Mouse (Mus musculus): ENCODE results near the gene Treh. TPM values are rescaled to one million over a fixed set of nuclear protein-coding genes. Genes with fewer than 3 reads are reported as not detected.

The Treh gene
- polyA plus RNA-seq, 1 experiment from 2014 or later: not detected

- Histone ChIP-seq H3K27ac (replicated peaks; ENCODE audit: low read depth, low read length) (no peak overlapping the region), H3K9me3 (ENCODE audit: control insufficient read depth, low read length) (no peaks in the 10 kb centered on the region), H3K4me3 (ENCODE audit: low read depth, low read length) (no peak overlapping the region), H3K4me2 (ENCODE audit: low read depth, severe bottlenecking) (no peak overlapping the region), H3K36me3 (ENCODE audit: control insufficient read depth, insufficient read depth, low read length) (peaks cover 9% of the 10 kb centered on the region; the same call in 1 of the 2 replicates), H3K9ac (ENCODE audit: low read length) (no peak overlapping the region), H3K27me3 (ENCODE audit: control insufficient read depth, insufficient read depth, low read length) (no peaks in the 10 kb centered on the region), H3K4me1 (ENCODE audit: control insufficient read depth, insufficient read depth, low read length) (no peaks in the 10 kb centered on the region)
- 41% methylated on average over 14 of the region's 14 CpGs for WGBS
- ATAC-seq (ENCODE audit: insufficient number of reproducible peaks, low FRiP score, low TSS enrichment, low read depth) (peak; percentile 62; the same call in 1 of the 2 replicates), DNase-seq (ENCODE audit: low spot score) (peak; percentile 87)
These were observed 12.6 kb downstream of the Treh start for GRCm38 (mm10) chr9:44685346-44686330.

- Histone ChIP-seq H3K4me2 (ENCODE audit: low read depth, severe bottlenecking) (no peak overlapping the region), H3K27me3 (ENCODE audit: control insufficient read depth, insufficient read depth, low read length) (no peaks in the 10 kb centered on the region), H3K9me3 (ENCODE audit: control insufficient read depth, low read length) (no peaks in the 10 kb centered on the region), H3K4me1 (ENCODE audit: control insufficient read depth, insufficient read depth, low read length) (no peaks in the 10 kb centered on the region), H3K9ac (ENCODE audit: low read length) (no peak overlapping the region), H3K36me3 (ENCODE audit: control insufficient read depth, insufficient read depth, low read length) (peaks cover 11% of the 10 kb centered on the region; the same call in 1 of the 2 replicates), H3K4me3 (ENCODE audit: low read depth, low read length) (no peak overlapping the region), H3K27ac (replicated peaks; ENCODE audit: low read depth, low read length) (no peak overlapping the region)
- ATAC-seq (ENCODE audit: insufficient number of reproducible peaks, low FRiP score, low TSS enrichment, low read depth) (no peak), DNase-seq (ENCODE audit: low spot score) (no peak)
- 69% methylated on average over 5 of the region's 5 CpGs for WGBS
These were observed 13.6 kb downstream of the Treh start for GRCm38 (mm10) chr9:44686638-44687037.

- Histone ChIP-seq H3K4me2 (ENCODE audit: low read depth, severe bottlenecking) (no peak overlapping the region), H3K9me3 (ENCODE audit: control insufficient read depth, low read length) (no peaks in the 10 kb centered on the region), H3K27me3 (ENCODE audit: control insufficient read depth, insufficient read depth, low read length) (no peaks in the 10 kb centered on the region), H3K4me1 (ENCODE audit: control insufficient read depth, insufficient read depth, low read length) (no peaks in the 10 kb centered on the region), H3K27ac (replicated peaks; ENCODE audit: low read depth, low read length) (no peak overlapping the region), H3K4me3 (ENCODE audit: low read depth, low read length) (no peak overlapping the region), H3K36me3 (ENCODE audit: control insufficient read depth, insufficient read depth, low read length) (peaks cover 15% of the 10 kb centered on the region; the same call in 1 of the 2 replicates), H3K9ac (ENCODE audit: low read length) (no peak overlapping the region)
- 68% methylated on average over 9 of the region's 9 CpGs for WGBS
- DNase-seq (ENCODE audit: low spot score) (no peak), ATAC-seq (ENCODE audit: insufficient number of reproducible peaks, low FRiP score, low TSS enrichment, low read depth) (no peak)
These were observed 15.0 kb downstream of the Treh start for GRCm38 (mm10) chr9:44688013-44688412.

- Histone ChIP-seq H3K36me3 (ENCODE audit: control insufficient read depth, insufficient read depth, low read length) (peaks cover 15% of the 10 kb centered on the region; the same call in 1 of the 2 replicates), H3K27ac (replicated peaks; ENCODE audit: low read depth, low read length) (no peak overlapping the region), H3K4me2 (ENCODE audit: low read depth, severe bottlenecking) (no peak overlapping the region), H3K4me3 (ENCODE audit: low read depth, low read length) (no peak overlapping the region), H3K27me3 (ENCODE audit: control insufficient read depth, insufficient read depth, low read length) (no peaks in the 10 kb centered on the region), H3K9me3 (ENCODE audit: control insufficient read depth, low read length) (no peaks in the 10 kb centered on the region), H3K9ac (ENCODE audit: low read length) (no peak overlapping the region), H3K4me1 (ENCODE audit: control insufficient read depth, insufficient read depth, low read length) (no peaks in the 10 kb centered on the region)
- no peak for ATAC-seq (ENCODE audit: insufficient number of reproducible peaks, low FRiP score, low TSS enrichment, low read depth)
- WGBS: 42% methylated on average over 7 of the region's 7 CpGs
- no peak for DNase-seq (ENCODE audit: low spot score)
These were observed 17.6 kb downstream of the Treh start for GRCm38 (mm10) chr9:44690641-44691040.

GRCm38 (mm10) chr9:44691671-44692520, 18.9 kb downstream of the Treh start:
- Histone ChIP-seq H3K27me3 (ENCODE audit: control insufficient read depth, insufficient read depth, low read length) (no peaks in the 10 kb centered on the region), H3K4me2 (ENCODE audit: low read depth, severe bottlenecking) (no peak overlapping the region), H3K4me1 (ENCODE audit: control insufficient read depth, insufficient read depth, low read length) (no peaks in the 10 kb centered on the region), H3K27ac (replicated peaks; ENCODE audit: low read depth, low read length) (no peak overlapping the region), H3K9me3 (ENCODE audit: control insufficient read depth, low read length) (no peaks in the 10 kb centered on the region), H3K4me3 (ENCODE audit: low read depth, low read length) (no peak overlapping the region), H3K36me3 (ENCODE audit: control insufficient read depth, insufficient read depth, low read length) (peaks cover 15% of the 10 kb centered on the region; the same call in 1 of the 2 replicates), H3K9ac (ENCODE audit: low read length) (no peak overlapping the region)
- DNase-seq (ENCODE audit: low spot score) (no peak), ATAC-seq (ENCODE audit: insufficient number of reproducible peaks, low FRiP score, low TSS enrichment, low read depth) (no peak)
- WGBS: 79% methylated on average over 21 of the region's 21 CpGs

- no peak for DNase-seq (ENCODE audit: low spot score)
- Histone ChIP-seq H3K27ac (replicated peaks; ENCODE audit: low read depth, low read length) (no peak overlapping the region), H3K4me1 (ENCODE audit: control insufficient read depth, insufficient read depth, low read length) (no peaks in the 10 kb centered on the region), H3K9ac (ENCODE audit: low read length) (no peak overlapping the region), H3K4me2 (ENCODE audit: low read depth, severe bottlenecking) (no peak overlapping the region), H3K27me3 (ENCODE audit: control insufficient read depth, insufficient read depth, low read length) (no peaks in the 10 kb centered on the region), H3K4me3 (ENCODE audit: low read depth, low read length) (no peak overlapping the region), H3K36me3 (ENCODE audit: control insufficient read depth, insufficient read depth, low read length) (peaks cover 16% of the 10 kb centered on the region; the same call in 1 of the 2 replicates), H3K9me3 (ENCODE audit: control insufficient read depth, low read length) (no peaks in the 10 kb centered on the region)
- 82% methylated on average over 11 of the region's 11 CpGs for WGBS
- ATAC-seq (ENCODE audit: insufficient number of reproducible peaks, low FRiP score, low TSS enrichment, low read depth): no peak
These were observed 20.0 kb downstream of the Treh start for GRCm38 (mm10) chr9:44693071-44693470.

GRCm38 (mm10) chr9:44697866-44698265, 24.8 kb downstream of the Treh start:
- DNase-seq (ENCODE audit: low spot score): no peak
- no peak for ATAC-seq (ENCODE audit: insufficient number of reproducible peaks, low FRiP score, low TSS enrichment, low read depth)
- Histone ChIP-seq H3K4me3 (ENCODE audit: low read depth, low read length) (no peak overlapping the region), H3K27me3 (ENCODE audit: control insufficient read depth, insufficient read depth, low read length) (no peaks in the 10 kb centered on the region), H3K4me2 (ENCODE audit: low read depth, severe bottlenecking) (no peak overlapping the region), H3K9ac (ENCODE audit: low read length) (no peak overlapping the region), H3K9me3 (ENCODE audit: control insufficient read depth, low read length) (no peaks in the 10 kb centered on the region), H3K4me1 (ENCODE audit: control insufficient read depth, insufficient read depth, low read length) (no peaks in the 10 kb centered on the region), H3K36me3 (ENCODE audit: control insufficient read depth, insufficient read depth, low read length) (peaks cover 14% of the 10 kb centered on the region), H3K27ac (replicated peaks; ENCODE audit: low read depth, low read length) (no peak overlapping the region)
- WGBS: 92% methylated on average over 16 of the region's 16 CpGs

- H3K4me1 ChIP-seq (ENCODE audit: control insufficient read depth, insufficient read depth, low read length): no peaks in the 10 kb centered on the region
- 85% methylated on average over 10 of the region's 10 CpGs for WGBS
- peaks cover 16% of the 10 kb centered on the region for H3K36me3 ChIP-seq (ENCODE audit: control insufficient read depth, insufficient read depth, low read length)
- no peaks in the 10 kb centered on the region for H3K27me3 ChIP-seq (ENCODE audit: control insufficient read depth, insufficient read depth, low read length)
- ATAC-seq (ENCODE audit: insufficient number of reproducible peaks, low FRiP score, low TSS enrichment, low read depth) (no peak), DNase-seq (ENCODE audit: low spot score) (no peak)
- H3K4me3 ChIP-seq (ENCODE audit: low read depth, low read length): no peak overlapping the region
- no peak overlapping the region for H3K27ac ChIP-seq (replicated peaks; ENCODE audit: low read depth, low read length)
- H3K4me2 ChIP-seq (ENCODE audit: low read depth, severe bottlenecking): no peak overlapping the region
- no peaks in the 10 kb centered on the region for H3K9me3 ChIP-seq (ENCODE audit: control insufficient read depth, low read length)
- no peak overlapping the region for H3K9ac ChIP-seq (ENCODE audit: low read length)
These were observed 26.2 kb downstream of the Treh start for GRCm38 (mm10) chr9:44699196-44699595.

All from limb, embryonic 11.5 days (tissue).